Mouse (Mus musculus) right cerebral cortex, postnatal 14 days (tissue): ENCODE results near the gene Plagl1.

Source experiments
- DNase-seq: peaks from one replicate; pipeline ENCODE4 v3.0.0; 2022

Gene Plagl1

DNA sequence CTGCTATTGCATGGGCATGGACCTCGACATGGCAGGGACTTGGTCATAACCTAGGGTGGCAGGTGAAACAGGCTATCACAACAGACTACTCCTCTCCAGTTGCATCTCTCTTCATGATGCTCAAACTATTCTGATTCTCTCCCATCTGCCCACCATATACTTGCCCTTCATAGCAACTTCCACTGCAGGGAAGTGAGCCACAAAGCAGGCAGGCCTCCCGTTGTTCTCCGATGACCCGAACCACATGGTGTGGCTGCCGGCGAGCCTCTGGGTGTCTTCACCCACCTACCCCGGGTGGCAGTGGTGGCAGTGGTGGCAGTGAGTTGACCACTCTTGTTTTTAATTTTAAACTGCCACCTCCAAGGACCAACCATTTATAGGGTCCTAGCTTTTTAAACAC, 75.4 kb downstream of the Plagl1 start:
- no peak for DNase-seq

- DNase-seq: no peak
These were observed 77.6 kb downstream of the Plagl1 start for GRCm38 (mm10) chr10:13137906-13138305.

GRCm38 (mm10) chr10:13140434-13140833, 80.1 kb downstream of the Plagl1 start:
- no peak for DNase-seq

DNA sequence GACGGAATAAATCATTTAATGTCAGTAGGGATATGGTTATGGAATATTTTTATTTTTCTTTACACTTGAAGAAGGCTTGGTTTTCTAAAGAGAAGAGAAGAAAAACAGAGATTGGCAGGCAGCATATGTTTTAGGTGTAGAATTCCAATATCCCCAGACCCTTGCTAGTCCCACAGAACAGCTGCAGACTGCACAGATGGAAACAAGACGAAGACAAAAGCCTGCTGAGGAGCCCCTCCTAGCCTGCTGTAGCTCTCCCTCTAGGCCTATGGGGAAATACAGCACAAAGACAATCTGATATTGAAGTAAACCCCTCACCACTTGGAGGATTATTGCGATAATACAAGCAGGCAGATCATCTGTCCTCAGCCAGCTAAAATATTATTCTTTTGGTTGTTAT, 90.1 kb downstream of the Plagl1 start:
- no peak for DNase-seq

GRCm38 (mm10) chr10:13151353-13151752, 91.0 kb downstream of the Plagl1 start:
- DNase-seq: no peak

DNA sequence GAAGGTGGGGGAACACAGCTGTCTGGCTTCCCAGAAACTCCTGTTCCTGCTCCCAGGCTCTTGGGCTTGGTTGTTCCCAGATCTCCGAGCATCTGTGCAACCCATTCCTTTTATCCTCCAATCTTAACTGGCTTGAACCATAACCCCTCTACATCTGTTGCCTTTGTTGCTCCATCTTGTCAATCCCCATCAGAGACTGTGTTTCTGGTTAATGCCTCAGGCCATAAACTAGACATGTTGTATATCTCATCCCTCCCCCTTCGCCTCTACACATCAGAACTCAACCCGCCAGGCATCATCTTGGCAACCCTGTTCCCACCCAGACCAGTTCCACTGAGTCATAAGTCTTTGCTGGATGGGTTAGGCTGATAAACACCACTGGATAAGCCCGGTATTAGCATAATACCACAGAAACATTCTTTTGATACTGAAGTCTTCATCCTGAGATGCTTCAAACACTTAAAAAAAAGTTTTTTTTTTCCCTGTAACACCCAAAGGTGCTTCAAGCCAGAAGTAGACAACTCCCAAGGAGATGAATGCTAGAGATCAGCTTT, 92.6 kb downstream of the Plagl1 start:
- DNase-seq: no peak

GRCm38 (mm10) chr10:13155377-13155776, 95.1 kb downstream of the Plagl1 start:
- DNase-seq: no peak

DNA sequence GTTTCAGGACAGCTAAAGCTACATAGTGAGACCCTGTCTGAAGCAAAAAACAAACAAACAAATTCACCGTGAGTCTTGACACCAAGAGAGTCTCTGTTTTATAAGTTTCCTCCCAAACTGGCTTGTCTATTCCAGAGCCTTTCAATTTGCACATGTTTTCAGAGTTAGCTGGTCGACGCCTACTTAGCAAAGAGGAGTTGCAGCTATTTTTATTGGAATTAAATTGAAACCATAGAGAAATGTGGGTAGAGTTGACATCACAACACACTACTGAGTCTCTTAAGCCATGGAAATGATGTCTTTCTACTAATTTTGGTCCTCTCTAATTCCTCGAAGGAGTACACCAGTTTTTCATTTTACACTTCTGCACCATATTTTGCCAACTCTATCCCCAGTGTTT, 100.6 kb downstream of the Plagl1 start:
- no peak for DNase-seq

DNA sequence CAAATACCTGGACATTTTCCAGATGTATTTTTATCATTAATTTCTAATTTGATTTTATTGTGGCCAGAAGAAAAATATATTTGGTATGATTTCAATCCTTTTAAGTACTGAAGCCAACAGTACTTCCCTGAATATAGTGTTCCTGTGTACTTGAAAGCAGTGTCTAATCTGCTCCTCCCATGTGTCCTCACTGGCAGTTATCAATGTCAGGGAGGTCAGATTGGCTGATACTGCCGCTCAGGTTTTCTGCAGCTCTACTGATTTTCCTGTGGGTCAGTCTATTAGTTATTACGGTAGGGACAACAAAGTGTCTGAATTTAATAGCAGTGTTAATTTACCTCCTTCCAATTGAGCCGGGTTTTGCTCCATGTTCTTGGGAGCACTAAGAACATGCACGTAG, 101.7 kb downstream of the Plagl1 start:
- no peak for DNase-seq

DNA sequence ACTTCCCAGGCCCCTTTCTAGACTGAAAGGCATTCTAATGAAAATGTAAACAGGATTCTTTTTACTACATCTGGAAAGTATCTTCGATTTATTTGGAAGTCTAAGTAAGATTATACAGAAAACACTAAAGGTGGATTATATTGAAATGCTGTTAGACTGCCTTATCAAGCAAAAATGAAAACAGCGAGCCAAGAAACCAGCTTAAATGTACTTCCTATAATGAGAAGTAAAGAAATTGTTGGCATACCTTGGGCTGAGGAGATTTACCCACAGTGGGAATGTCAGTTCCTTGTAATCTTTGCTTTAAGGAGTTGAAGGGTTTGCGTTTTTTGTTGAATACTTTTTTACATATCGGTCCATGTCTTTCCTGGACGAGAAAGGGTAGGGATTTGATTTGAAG, 108.2 kb downstream of the Plagl1 start:
- DNase-seq: no peak

- DNase-seq: no peak
These were observed 110.6 kb downstream of the Plagl1 start for GRCm38 (mm10) chr10:13170739-13171448.

GRCm38 (mm10) chr10:13171461-13171860, 111.2 kb downstream of the Plagl1 start:
- DNase-seq: no peak

DNA sequence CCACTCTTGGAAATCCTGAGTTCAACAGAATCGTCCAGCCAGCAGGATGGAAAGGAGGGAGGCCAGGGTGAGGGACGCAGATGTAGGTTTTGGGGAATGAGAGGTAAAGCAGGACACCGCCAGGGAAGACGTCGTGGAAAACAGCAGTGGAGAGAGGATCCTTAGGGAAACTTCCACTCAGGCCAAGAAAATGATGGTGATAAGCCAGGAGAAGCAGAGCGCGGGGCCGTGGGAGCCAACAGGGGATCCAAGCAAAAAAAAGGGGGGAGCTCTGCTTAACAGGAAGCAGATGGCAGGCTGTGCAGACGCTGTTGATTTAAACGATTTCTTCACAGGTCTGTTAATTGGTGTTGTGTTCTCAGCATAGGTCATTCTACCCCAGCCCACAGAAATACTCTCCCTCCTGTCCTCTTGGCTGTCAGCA, 112.5 kb downstream of the Plagl1 start:
- DNase-seq: no peak

DNA sequence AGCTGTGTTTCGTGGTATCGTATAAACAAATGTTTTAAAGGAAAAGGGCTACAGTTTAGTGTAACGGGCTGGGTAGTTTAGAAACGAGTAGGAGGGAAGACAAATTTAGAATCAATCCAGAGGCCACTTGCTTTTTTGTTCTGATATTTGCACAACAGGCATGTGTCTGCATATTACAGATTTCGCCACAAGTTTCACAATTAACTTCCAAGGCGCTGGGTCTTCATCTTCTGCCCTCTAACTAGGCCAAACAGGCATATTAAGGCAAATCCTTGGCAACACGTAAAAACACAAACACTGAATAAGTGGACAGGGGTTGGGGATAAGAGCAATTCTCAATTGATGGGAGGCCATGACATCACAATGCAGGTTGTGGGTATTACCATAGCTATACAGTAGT, 115.6 kb downstream of the Plagl1 start:
- no peak for DNase-seq

DNA sequence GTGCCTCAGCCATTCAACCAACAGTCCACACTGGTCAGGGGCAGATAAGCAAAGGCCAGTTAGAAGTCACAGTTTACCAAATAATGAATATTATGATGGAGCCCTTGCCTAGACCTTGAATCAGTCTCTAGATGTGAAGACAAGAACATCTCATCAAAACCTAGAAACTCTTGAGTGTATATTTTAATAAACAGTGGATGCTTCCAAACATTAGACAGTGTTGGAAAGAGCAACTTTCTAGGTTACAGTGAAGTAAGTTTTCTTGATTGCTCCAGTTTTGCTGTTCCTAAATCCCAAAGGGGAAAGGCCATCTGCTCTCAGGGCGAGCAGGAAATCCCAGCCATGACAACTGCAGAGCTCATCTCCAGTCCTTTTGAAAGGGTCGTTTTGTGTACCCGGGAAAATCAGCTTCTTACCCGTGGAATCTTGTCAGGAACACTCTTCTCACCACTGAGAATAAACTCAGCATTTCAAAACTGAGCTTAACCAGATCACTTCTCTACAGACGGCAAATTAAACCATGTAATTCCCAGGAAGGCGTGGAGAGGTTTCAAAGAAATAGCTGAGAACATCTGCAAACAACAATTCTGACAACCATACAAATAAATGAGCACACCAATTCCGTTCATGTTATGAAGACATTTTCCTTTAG, 117.8 kb downstream of the Plagl1 start, which contains the start of gene Zc2hc1b:
TSS of gene Zc2hc1b (minus strand) at position 51 of the 652 bp plus-strand sequence.
- no peak for DNase-seq

- no peak for DNase-seq
These were observed 119.9 kb downstream of the Plagl1 start for GRCm38 (mm10) chr10:13180211-13180610.
